Mouse (Mus musculus): ENCODE results near the gene Mapk7. TPM values are rescaled to one million over a fixed set of nuclear protein-coding genes. Genes with fewer than 3 reads are reported as not detected.

Mapk7 gene
- polyA plus RNA-seq, 1 experiment from 2014 or later: 74.8 TPM

DNA sequence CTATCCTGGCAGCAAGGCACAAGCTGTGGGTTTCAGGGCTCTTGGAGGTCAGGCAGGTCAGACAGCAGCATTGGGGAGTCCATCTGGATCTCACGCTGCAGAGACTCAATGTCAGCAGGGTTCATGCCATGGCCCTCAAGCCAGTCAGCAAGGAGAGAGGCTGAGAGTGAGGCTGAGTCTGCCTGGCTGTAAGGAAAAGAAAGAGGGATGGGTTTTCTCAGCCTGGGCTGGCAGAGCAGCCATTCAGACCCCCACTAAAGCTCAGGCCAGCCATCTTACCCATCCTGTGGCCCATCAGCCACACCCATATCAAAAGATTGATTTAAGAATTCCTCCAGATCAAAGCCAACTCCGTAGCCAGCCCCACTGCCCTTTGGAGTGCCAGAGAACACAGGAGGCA is 5.1 kb downstream of the Mapk7 start:
- no peak overlapping the region for H3K27ac ChIP-seq (replicated peaks)
- peaks cover 39% of the 10 kb centered on the region for H3K36me3 ChIP-seq
- H3K9me3 ChIP-seq: no peaks in the 10 kb centered on the region
- WGBS: 91% methylated on average over 2 of the region's 2 CpGs
- no peak overlapping the region for H3K9ac ChIP-seq
- no peak overlapping the region for H3K4me3 ChIP-seq
- peaks cover 65% of the 10 kb centered on the region for H3K4me1 ChIP-seq (replicated peaks)
- H3K4me2 ChIP-seq: no peak overlapping the region
- H3K27me3 ChIP-seq: no peaks in the 10 kb centered on the region
- ATAC-seq (ENCODE audit: low FRiP score, low read depth): no peak

DNA sequence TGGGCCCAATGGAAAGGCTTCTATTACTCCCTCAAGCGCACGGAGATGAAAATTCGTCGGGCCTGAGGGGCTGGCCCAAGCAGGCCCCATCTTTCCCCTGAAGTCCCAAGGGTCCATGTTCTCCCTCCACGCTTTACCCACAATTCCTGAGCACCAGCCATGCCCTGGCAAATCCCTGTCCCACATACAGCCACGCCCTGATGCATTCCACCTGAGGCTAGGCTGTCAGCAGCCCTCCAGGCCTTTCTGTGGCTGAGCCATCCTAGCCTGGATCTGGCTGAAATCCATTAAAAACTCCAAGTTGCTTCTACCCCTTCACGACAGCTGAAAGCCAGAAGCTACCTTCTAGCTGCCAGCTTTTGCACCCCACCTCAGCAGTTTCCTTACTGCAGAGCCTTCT is 6.3 kb downstream of the Mapk7 start:
- H3K27ac ChIP-seq (replicated peaks): no peak overlapping the region
- no peak for ATAC-seq (ENCODE audit: low FRiP score, low read depth)
- H3K36me3 ChIP-seq: peaks cover 39% of the 10 kb centered on the region
- H3K4me2 ChIP-seq: no peak overlapping the region
- H3K4me1 ChIP-seq (replicated peaks): peaks cover 61% of the 10 kb centered on the region
- no peak overlapping the region for H3K9ac ChIP-seq
- H3K9me3 ChIP-seq: no peaks in the 10 kb centered on the region
- no peak overlapping the region for H3K4me3 ChIP-seq
- WGBS: 80% methylated on average over 7 of the region's 7 CpGs
- H3K27me3 ChIP-seq: no peaks in the 10 kb centered on the region

DNA sequence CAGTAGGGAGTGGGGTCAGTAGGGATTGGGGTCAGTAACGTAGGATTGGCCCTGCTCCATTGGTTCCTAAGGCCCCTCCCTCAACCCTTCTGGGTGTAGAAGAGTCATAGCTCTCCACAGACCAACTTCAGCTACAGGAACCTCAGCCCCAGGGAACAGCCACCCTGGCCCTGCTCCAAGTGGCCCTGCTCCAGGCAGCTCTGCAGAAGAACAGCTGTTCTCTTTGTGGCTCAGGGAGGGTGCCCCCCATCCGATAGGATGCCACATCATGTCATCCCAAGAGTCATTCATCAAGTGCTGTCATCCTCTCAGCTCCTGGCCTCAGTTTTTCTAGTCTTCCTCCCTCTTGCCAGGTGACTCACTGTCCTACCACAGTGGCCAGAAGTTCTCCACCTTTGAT is 6.8 kb downstream of the Mapk7 start:
- no peak overlapping the region for H3K4me2 ChIP-seq
- 27% methylated on average over 2 of the region's 2 CpGs for WGBS
- peak; percentile 17; the same call in 1 of the 2 replicates for ATAC-seq (ENCODE audit: low FRiP score, low read depth)

DNA sequence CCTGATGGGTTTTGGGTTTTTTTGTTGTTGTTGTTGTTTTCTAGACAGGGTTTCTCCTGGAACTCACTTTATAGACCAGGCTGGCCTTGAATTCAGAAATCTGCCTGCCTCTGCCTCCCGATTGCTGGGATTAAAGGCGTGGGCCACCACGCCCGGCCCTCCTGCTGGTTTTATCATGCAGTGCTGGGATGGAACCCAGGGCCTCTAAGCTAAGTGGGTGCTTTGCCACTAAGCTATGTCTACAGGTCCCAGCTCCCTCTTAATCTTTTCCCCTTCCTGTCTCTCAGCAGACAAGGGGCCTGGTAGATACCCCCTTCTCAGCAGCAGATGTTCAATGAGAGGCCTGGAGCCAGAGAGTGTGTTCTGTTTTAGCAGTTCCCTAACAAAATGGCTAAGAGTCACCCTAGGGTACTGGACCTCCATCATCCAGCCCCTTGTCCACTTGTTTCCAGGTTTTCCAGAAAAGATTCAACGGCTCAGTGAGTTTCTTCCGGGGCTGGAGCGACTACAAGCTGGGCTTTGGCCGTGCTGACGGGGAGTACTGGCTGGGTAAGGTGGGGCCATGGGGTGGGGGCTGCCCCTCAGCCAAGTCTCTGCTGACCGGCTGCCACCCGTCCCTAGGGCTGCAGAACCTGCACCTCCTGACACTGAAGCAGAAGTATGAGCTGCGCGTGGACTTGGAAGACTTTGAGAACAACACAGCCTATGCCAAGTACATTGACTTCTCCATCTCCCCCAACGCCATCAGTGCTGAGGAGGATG is 7.6 kb downstream of the Mapk7 start:
- no peak overlapping the region for H3K4me2 ChIP-seq
- H3K27ac ChIP-seq (replicated peaks): no peak overlapping the region; the same call in 1 of the 2 replicates

More for the DNA sequence above, 6.8 kb downstream of the Mapk7 start:
- no peaks in the 10 kb centered on the region for H3K9me3 ChIP-seq
- H3K4me1 ChIP-seq (replicated peaks): peaks cover 55% of the 10 kb centered on the region
- H3K27ac ChIP-seq (replicated peaks): no peak overlapping the region
- H3K9ac ChIP-seq: no peak overlapping the region
- H3K4me3 ChIP-seq: no peak overlapping the region
- no peaks in the 10 kb centered on the region for H3K27me3 ChIP-seq
- peaks cover 39% of the 10 kb centered on the region for H3K36me3 ChIP-seq

DNA sequence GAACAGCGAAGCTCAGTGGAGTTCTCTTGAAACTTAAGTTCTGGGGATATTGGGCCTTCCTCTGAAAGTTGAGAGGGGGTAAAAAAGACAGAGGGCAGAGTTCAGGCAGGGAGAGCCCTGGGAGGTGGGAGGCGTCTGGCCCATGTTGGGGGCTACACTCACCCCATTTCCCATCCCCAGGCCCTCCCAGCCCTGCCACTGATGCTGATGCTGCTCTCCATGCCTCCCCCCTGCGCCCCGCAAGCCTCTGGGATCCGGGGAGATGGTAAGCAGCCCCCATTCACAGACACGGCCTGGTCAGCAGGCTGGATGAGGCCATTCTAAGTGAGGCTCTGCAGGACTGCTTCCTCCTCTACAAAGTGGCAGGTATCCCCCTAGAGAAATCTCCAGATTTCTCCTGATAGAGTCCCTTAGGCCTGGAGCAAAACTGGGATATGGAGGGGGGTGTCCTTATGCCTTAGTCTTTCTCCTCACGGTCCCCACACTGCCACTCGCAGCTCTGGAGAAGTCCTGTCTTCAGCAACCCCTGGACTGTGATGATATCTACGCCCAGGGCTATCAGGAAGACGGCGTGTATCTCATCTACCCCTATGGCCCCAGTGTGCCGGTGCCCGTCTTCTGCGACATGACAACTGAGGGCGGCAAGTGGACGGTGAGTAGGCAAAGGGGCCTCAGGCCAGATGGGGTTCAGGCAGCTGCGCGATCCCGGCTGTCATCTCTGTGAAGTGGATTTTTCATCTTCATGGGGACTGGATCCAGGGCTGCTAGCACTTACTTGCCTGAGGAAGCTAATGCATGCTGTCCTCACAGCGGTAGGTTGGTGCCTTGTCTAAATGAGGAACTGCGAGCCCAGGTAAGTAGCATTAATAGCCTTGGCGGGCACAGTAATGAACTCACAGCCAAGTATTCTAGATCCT is 8.4 kb downstream of the Mapk7 start:
- peaks cover 26% of the 10 kb centered on the region for H3K36me3 ChIP-seq
- peak overlapping the region; percentile 18; the same call in 1 of the 2 replicates for H3K4me2 ChIP-seq
- peak overlapping the region; percentile 78 for H3K27ac ChIP-seq (replicated peaks)
- WGBS: 49% methylated on average over 22 of the region's 22 CpGs
- H3K9me3 ChIP-seq: no peaks in the 10 kb centered on the region
- no peak for ATAC-seq (ENCODE audit: low FRiP score, low read depth)
- H3K9ac ChIP-seq: no peak overlapping the region
- H3K4me1 ChIP-seq (replicated peaks): peaks cover 52% of the 10 kb centered on the region
- H3K4me3 ChIP-seq: no peak overlapping the region
- H3K27me3 ChIP-seq: no peaks in the 10 kb centered on the region

More for the DNA sequence above, 7.6 kb downstream of the Mapk7 start:
- no peak for ATAC-seq (ENCODE audit: low FRiP score, low read depth)
- Histone ChIP-seq H3K9ac (no peak overlapping the region), H3K27me3 (no peaks in the 10 kb centered on the region), H3K9me3 (no peaks in the 10 kb centered on the region), H3K4me1 (replicated peaks) (peaks cover 54% of the 10 kb centered on the region), H3K4me3 (no peak overlapping the region), H3K36me3 (peaks cover 34% of the 10 kb centered on the region)
- WGBS: 85% methylated on average over 14 of the region's 14 CpGs

DNA sequence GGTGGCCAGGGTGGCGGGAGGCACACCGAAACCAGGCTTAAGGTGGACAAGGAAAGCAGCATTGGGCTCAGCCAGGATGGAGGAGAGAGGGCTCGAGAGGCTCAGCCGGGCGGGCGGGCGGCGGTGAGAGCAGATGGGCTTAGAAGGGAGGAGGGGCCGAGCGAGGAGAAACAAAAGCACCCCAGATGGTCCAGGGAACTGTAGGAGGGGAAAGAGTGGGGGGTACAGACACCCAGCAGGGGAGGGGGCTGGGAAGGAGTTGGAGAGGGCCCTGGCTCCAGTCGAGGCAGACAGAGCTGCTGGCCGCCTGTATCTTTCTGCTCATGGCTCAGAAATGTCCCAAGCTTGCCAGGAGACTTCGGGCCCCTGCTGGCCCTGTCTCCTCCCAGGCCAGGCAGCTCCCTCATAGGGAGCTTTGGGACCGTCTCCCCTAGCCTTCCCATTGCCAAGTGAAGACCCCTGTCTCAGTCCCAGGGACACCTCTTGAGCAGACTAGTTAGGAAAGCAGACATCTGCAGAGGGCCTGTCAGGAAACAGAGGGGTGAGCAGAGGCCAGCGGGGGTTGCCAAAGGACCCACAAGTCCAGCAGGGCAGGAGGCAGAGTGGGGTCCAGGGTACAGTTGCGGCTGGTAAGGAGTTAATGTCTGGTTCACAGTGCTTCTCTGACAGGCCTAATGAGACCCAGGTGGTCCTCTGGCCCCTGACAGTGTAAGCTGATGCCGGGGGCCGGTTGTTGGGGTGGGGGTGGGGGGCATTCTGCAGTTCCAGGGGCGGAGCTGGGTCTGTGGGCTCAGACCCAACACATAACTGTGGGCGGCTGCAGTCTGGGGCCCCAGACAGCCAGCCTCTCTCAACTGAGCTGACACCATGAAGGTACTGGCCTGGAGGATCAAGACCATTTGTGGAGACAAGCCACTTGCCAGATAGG is 9.3 kb downstream of the Mapk7 start, which contains the start of gene Mfap4:
Gene Mfap4, plus strand, starts transcription at position 819 of the 928 bp plus-strand sequence.
- Histone ChIP-seq H3K4me2 (peak within 1 kb of the TSS; percentile 18), H3K36me3 (peaks cover 18% of the 10 kb centered on the region), H3K9me3 (no peaks in the 10 kb centered on the region), H3K9ac (no peak within 1 kb of the TSS), H3K4me3 (no peak within 1 kb of the TSS), H3K27ac (replicated peaks) (peak within 1 kb of the TSS; percentile 78), H3K4me1 (replicated peaks) (peaks cover 43% of the 10 kb centered on the region), H3K27me3 (no peaks in the 10 kb centered on the region)
- peak; percentile 65 for ATAC-seq (ENCODE audit: low FRiP score, low read depth)
- WGBS: 5% methylated on average over 19 of the region's 20 CpGs

DNA sequence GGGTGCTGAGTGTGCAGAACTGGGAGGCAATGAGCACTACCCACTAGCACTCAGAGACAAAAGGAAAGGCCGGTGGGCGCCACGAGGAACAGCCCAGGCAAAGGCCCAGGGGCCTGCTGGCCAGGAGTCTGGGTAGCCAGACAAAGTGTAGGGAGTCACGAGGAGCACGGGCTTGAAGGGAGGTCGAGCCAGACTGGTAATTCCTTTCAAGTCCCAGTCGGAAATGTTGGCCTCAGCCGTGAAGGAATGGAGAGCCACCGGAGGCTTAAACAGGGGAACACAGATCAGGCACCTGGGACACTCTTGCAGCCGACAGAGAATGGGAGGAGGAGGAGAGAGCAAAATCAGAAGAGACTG is 10.0 kb downstream of the Mapk7 start:
- peaks cover 37% of the 10 kb centered on the region for H3K4me1 ChIP-seq (replicated peaks)
- WGBS: 12% methylated on average over 10 of the region's 10 CpGs
- H3K9me3 ChIP-seq: no peaks in the 10 kb centered on the region
- peaks cover 11% of the 10 kb centered on the region for H3K36me3 ChIP-seq
- H3K27ac ChIP-seq (replicated peaks): peak overlapping the region; percentile 78
- no peaks in the 10 kb centered on the region for H3K27me3 ChIP-seq
- no peak for ATAC-seq (ENCODE audit: low FRiP score, low read depth)
- no peak overlapping the region for H3K9ac ChIP-seq
- peak overlapping the region; percentile 12 for H3K4me2 ChIP-seq
- no peak overlapping the region for H3K4me3 ChIP-seq

DNA sequence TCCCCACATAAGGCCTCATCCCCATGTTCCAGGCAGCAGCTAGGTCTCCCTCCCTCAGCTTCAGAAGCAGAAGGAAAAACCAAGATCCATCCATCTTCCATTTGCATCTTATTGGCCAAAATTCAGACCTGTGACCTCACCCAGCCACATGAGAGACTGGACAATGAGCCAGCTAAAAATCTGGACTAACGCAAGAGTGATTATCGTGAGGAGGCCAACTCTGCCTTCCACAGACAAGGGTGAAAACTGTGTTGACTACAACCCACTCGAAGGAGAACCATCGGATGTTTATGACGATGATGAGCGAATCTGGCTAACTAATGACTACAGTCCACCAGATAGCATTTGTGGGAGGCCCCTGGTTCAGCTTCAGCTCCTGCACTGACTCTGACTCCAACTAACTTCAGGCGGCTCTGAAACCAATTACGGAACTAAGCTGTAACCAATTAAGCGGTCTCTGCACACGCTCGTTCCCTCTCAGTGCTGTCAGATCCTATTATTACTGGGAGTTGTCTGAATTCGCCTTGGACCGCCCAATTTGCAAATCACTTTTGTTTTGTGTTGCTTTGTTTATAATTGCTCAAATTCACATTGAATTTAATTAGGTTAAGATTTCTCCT is 10.9 kb downstream of the Mapk7 start:
- H3K27ac ChIP-seq (replicated peaks): no peak overlapping the region
- H3K27me3 ChIP-seq: no peaks in the 10 kb centered on the region
- H3K4me1 ChIP-seq (replicated peaks): peaks cover 33% of the 10 kb centered on the region
- no peak overlapping the region for H3K4me2 ChIP-seq
- H3K9ac ChIP-seq: no peak overlapping the region
- peaks cover 4% of the 10 kb centered on the region; the same call in 1 of the 2 replicates for H3K36me3 ChIP-seq
- no peaks in the 10 kb centered on the region for H3K9me3 ChIP-seq
- ATAC-seq (ENCODE audit: low FRiP score, low read depth): no peak
- H3K4me3 ChIP-seq: no peak overlapping the region
- WGBS: 62% methylated on average over 13 of the region's 13 CpGs

DNA sequence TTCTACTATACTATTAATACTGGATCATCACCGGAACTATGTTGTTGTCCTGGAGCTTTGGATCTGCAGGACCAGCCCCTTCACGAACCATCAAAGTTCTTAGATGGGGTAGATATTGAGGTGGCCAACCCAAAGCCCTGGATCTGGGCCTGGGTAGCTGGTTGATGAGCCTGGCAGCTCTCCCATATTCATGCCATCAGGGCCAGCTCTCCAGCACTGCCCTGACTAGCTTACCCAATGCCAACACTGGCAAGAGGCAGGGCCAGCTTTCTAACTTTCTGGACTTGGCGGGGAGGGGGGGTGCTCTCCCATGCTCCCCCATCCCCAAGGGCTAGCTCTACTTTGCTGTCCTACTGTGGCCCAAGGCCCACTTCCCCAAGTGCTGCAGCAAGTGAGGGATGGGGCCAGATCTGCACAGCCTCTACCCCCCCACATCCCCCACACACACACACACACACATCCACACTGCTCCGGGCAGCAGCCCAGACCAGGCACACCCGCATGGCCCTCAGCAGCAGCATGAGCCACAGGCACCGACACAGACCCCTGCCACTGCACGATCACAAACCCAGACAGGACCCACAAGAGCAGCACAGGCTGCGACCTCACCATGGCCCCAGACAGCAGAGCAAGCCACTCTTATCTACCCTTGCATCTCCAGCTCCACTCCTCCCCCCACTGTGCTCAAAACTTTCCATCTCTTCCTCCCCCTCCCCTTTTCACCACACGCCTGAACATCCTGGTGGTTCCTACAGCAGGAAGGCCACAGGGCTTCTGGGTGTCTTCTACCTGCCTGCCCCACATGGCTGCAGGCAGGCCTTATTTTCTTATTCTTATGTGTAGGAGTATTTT is 12.7 kb downstream of the Mapk7 start:
- ATAC-seq (ENCODE audit: low FRiP score, low read depth): no peak
- WGBS: 76% methylated on average over 9 of the region's 9 CpGs
- Histone ChIP-seq H3K9me3 (no peaks in the 10 kb centered on the region), H3K27me3 (no peaks in the 10 kb centered on the region), H3K4me2 (no peak overlapping the region), H3K36me3 (no peaks in the 10 kb centered on the region), H3K9ac (no peak overlapping the region), H3K4me1 (replicated peaks) (peaks cover 38% of the 10 kb centered on the region), H3K27ac (replicated peaks) (no peak overlapping the region), H3K4me3 (no peak overlapping the region)

DNA sequence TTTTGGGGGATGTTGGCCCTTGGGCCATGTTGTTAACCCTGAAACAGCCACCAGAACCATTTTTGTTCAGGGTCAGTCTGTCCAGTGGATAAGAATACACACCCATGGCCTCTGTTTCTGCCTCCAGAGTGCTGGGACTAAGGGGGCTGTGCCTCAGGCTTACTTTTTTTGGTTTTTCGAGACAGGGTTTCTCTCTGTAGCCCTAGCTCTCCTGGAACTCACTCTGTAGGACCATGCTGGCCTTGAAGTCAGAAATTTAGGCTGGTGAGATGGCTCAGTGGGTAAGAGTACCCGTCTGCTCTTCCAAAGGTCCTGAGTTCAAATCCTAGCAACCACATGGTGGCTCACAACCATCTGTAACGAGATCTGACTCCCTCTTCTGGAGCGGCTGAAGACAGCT is 15.4 kb downstream of the Mapk7 start:
- no peaks in the 10 kb centered on the region for H3K9me3 ChIP-seq
- 89% methylated on average over 4 of the region's 4 CpGs for WGBS
- no peak overlapping the region for H3K4me3 ChIP-seq
- H3K36me3 ChIP-seq: no peaks in the 10 kb centered on the region
- H3K4me2 ChIP-seq: no peak overlapping the region
- H3K4me1 ChIP-seq (replicated peaks): peaks cover 15% of the 10 kb centered on the region
- no peak overlapping the region for H3K27ac ChIP-seq (replicated peaks)
- no peak for ATAC-seq (ENCODE audit: low FRiP score, low read depth)
- H3K9ac ChIP-seq: no peak overlapping the region
- H3K27me3 ChIP-seq: no peaks in the 10 kb centered on the region

Measured in hindbrain, embryonic 15.5 days (tissue).